Mouse (Mus musculus) gastrocnemius, postnatal 10 days (tissue): Measurements from ENCODE around the gene Tmigd3. TPM values are rescaled to one million over a fixed set of nuclear protein-coding genes. Genes with fewer than 3 reads are reported as not detected.

Source experiments
- DNase-seq: peaks from one replicate; pipeline ENCODE4 v3.0.0; 2021; ENCODE audit warnings: mixed read lengths
- total RNA-seq, 2 experiments: library from RNA; stranded (reverse); gene quantifications; 2 replicates each; pipeline ENCODE4 v1.2.3; 2021

The Tmigd3 gene
- total RNA-seq, 2 experiments from 2014 or later, result 0.36 TPM; not detected in 1

GRCm38 (mm10) chr3:105876022-105876421 lies 5.3 kb downstream of the Tmigd3 start:
- peak; percentile 32 for DNase-seq

- DNase-seq, result no peak
These were observed 6.6 kb downstream of the Tmigd3 start for GRCm38 (mm10) chr3:105877252-105877803.

GRCm38 (mm10) chr3:105877919-105878318 lies 7.2 kb downstream of the Tmigd3 start:
- no peak for DNase-seq

- no peak for DNase-seq
These were observed 8.0 kb downstream of the Tmigd3 start for GRCm38 (mm10) chr3:105878751-105879150.

- DNase-seq, result no peak
These were observed 9.7 kb downstream of the Tmigd3 start for GRCm38 (mm10) chr3:105880419-105880818.

GRCm38 (mm10) chr3:105882105-105882504 lies 11.4 kb downstream of the Tmigd3 start:
- DNase-seq, result no peak

GRCm38 (mm10) chr3:105883111-105883510 lies 12.4 kb downstream of the Tmigd3 start:
- no peak for DNase-seq

GRCm38 (mm10) chr3:105888961-105889360 lies 18.3 kb downstream of the Tmigd3 start:
- DNase-seq, result no peak

- no peak for DNase-seq
These were observed 19.5 kb downstream of the Tmigd3 start for GRCm38 (mm10) chr3:105890220-105890619.

- DNase-seq, result no peak
These were observed 20.4 kb downstream of the Tmigd3 start for GRCm38 (mm10) chr3:105891141-105891540.

GRCm38 (mm10) chr3:105891760-105892571 lies 21.3 kb downstream of the Tmigd3 start:
- no peak for DNase-seq

- no peak for DNase-seq
These were observed 22.1 kb downstream of the Tmigd3 start for GRCm38 (mm10) chr3:105892572-105893495.

- DNase-seq, result peak; percentile 48
These were observed 23.3 kb downstream of the Tmigd3 start for GRCm38 (mm10) chr3:105893941-105894391.

GRCm38 (mm10) chr3:105894601-105895592 lies 24.2 kb downstream of the Tmigd3 start:
- peak; percentile 89 for DNase-seq

- DNase-seq, result no peak
These were observed 26.1 kb downstream of the Tmigd3 start for GRCm38 (mm10) chr3:105896811-105897210.

- DNase-seq, result peak; percentile 40
These were observed 27.6 kb downstream of the Tmigd3 start for GRCm38 (mm10) chr3:105898325-105898724.

GRCm38 (mm10) chr3:105898861-105899260 lies 28.2 kb downstream of the Tmigd3 start:
- no peak for DNase-seq

GRCm38 (mm10) chr3:105899394-105900147 lies 28.9 kb downstream of the Tmigd3 start:
- peak; percentile 83 for DNase-seq

- DNase-seq, result no peak
These were observed 29.6 kb downstream of the Tmigd3 start for GRCm38 (mm10) chr3:105900266-105900665.

- DNase-seq, result no peak
These were observed 30.0 kb downstream of the Tmigd3 start for GRCm38 (mm10) chr3:105900716-105901115.

GRCm38 (mm10) chr3:105901468-105901867 lies 30.8 kb downstream of the Tmigd3 start:
- no peak for DNase-seq
